Mouse (Mus musculus) kidney, adult 18-20 months (tissue): ENCODE measurements around the gene Mras.

Experiments
- DNase-seq: peaks from one replicate; pipeline ENCODE4 v3.0.0; 2021

Mras gene

GRCm38 (mm10) chr9:99439064-99439463 is 1.9 kb upstream of the Mras start:
- DNase-seq = no peak

GRCm38 (mm10) chr9:99437781-99438565 is 792 bp upstream of the Mras start:
- no peak for DNase-seq

GRCm38 (mm10) chr9:99436182-99437030 is 775 bp downstream of the Mras start:
- peak; percentile 89 for DNase-seq

- DNase-seq = peak; percentile 62
These were observed 1.5 kb downstream of the Mras start for GRCm38 (mm10) chr9:99435619-99436181.

GRCm38 (mm10) chr9:99434892-99435618 is 2.1 kb downstream of the Mras start:
- peak; percentile 33 for DNase-seq

GRCm38 (mm10) chr9:99432478-99432877 is 4.7 kb downstream of the Mras start:
- DNase-seq = no peak

- no peak for DNase-seq
These were observed 5.2 kb downstream of the Mras start for GRCm38 (mm10) chr9:99431963-99432362.

GRCm38 (mm10) chr9:99431346-99431745 is 5.8 kb downstream of the Mras start:
- DNase-seq = no peak

- no peak for DNase-seq
These were observed 6.4 kb downstream of the Mras start for GRCm38 (mm10) chr9:99430806-99431205.

GRCm38 (mm10) chr9:99429845-99430244 is 7.3 kb downstream of the Mras start:
- DNase-seq = no peak

- DNase-seq = no peak
These were observed 8.4 kb downstream of the Mras start for GRCm38 (mm10) chr9:99428601-99429331.

GRCm38 (mm10) chr9:99425262-99425661 is 11.9 kb downstream of the Mras start:
- DNase-seq = no peak

- DNase-seq = no peak
These were observed 12.7 kb downstream of the Mras start for GRCm38 (mm10) chr9:99424574-99424863.

- DNase-seq = no peak
These were observed 13.2 kb downstream of the Mras start for GRCm38 (mm10) chr9:99423692-99424573.

- no peak for DNase-seq
These were observed 15.3 kb downstream of the Mras start for GRCm38 (mm10) chr9:99421914-99422313.

GRCm38 (mm10) chr9:99419951-99420701 is 17.1 kb downstream of the Mras start:
- DNase-seq = no peak

- no peak for DNase-seq
These were observed 18.8 kb downstream of the Mras start for GRCm38 (mm10) chr9:99418377-99418776.

- peak; percentile 20 for DNase-seq
These were observed 19.8 kb downstream of the Mras start for GRCm38 (mm10) chr9:99417288-99417846.

GRCm38 (mm10) chr9:99416809-99417208 is 20.4 kb downstream of the Mras start:
- no peak for DNase-seq

GRCm38 (mm10) chr9:99411785-99412184 is 25.4 kb downstream of the Mras start:
- no peak for DNase-seq
